Mouse (Mus musculus) heart, postnatal 36 days (tissue): Measurements from ENCODE around the gene Tyw5. TPM values are rescaled to one million over a fixed set of nuclear protein-coding genes. Genes with fewer than 3 reads are reported as not detected.

Experiments used
- DNase-seq, 2 experiments: peaks; one replicate each; pipeline ENCODE4 v3.0.0; 2021 to 2022
- intact Hi-C: fragments of 180-260 bp; cut with DNase I; formaldehyde crosslinking; loops from one replicate; pipeline ENCODE4 v1.15.1; 2025
- total RNA-seq, 2 experiments: library from RNA; stranded (reverse); gene quantifications; 2 replicates each; pipeline ENCODE4 v1.2.3; 2021

The Tyw5 gene
- total RNA-seq, 2 experiments from 2014 or later: 4.7 to 5.5 TPM

GRCm38 (mm10) chr1:57388402-57389155 is 18.3 kb downstream of the Tyw5 start:
- no peak for DNase-seq
- intact Hi-C loops: no loop called here

DNA sequence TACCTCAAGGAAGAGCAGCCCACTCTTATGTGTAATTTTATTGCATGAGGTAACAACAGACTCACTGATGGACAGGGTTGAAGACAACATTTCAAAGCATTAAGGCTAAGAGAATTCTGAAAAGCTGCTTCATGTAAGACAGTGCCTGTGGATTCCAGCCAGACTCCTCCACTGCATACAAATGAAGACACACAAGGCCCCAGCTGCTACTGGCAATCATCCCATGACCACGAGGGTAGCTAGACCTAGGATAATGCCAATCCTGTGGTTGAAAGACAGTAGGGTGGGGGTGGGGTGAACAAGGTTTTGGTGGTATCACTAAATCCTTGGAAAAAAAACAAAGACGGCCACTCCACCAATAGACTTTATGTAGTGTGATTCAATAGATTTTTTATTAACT is 19.0 kb downstream of the Tyw5 start:
- intact Hi-C loops: no loop called here
- no peak for DNase-seq

DNA sequence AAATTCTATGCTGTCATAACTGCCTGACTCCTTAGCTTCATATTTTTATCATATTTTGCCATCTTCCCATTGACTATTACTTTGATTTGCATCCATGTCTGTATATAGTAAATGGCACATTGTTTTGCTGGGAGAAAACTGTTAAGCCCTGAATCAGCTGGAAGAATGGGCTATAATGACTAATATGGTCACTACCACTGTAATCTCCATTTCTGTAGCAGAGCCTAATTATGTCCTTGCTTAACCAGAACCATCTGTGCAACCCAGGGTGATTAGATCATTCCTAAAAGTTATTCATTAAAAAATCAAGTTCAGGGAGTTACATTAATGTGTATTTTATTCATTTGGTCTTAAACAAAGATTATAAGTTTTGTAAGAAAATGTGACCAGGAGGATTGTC is 20.4 kb downstream of the Tyw5 start:
- intact Hi-C loops: no loop called here
- no peak for DNase-seq

GRCm38 (mm10) chr1:57377376-57378341 is 29.2 kb downstream of the Tyw5 start, which contains the start of gene 1700066M21Rik:
TSS of gene 1700066M21Rik (plus strand) at chr1:57377620.
- DNase-seq: peak; percentile 95 to 96
- intact Hi-C loops: no loop called here

DNA sequence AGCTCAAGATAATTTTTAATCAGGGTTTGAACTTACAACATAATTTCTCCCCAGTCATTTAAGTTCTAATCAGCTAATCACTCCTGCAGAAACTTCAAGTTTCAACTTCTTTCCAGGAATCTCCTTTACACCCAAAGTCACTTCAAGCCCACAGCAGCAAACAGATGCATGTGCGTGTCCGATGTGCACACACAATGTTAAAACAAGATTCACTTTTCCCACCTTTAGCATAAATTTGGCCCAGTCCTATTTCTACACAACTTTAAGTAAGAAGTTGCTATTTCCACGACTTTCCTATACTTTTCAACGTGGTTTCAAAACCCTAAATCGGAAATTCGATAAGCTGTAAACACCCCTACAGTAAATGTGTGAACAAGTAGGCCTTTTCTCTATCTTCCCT is 30.1 kb downstream of the Tyw5 start:
- DNase-seq: no peak
- intact Hi-C loops: no loop called here

DNA sequence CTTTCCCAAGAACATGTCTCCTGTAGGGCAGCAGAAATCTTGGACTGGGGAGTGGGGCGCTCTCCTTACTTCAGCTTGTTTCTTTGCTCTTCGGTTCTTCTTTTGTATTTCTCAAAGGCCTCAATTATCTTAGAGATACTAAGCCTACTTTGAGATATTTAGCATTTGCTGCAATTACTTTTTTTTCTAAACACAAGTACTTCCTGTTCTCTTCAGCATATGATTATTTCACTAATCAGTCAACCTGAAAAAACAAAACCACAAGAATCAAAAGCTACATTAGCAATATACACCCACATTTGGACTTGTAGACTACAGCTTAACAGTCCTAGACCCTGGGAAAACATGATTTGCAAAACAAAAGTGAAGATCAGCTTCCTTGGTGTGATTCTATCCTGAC is 31.6 kb downstream of the Tyw5 start:
- intact Hi-C loops: no loop called here
- DNase-seq: no peak

DNA sequence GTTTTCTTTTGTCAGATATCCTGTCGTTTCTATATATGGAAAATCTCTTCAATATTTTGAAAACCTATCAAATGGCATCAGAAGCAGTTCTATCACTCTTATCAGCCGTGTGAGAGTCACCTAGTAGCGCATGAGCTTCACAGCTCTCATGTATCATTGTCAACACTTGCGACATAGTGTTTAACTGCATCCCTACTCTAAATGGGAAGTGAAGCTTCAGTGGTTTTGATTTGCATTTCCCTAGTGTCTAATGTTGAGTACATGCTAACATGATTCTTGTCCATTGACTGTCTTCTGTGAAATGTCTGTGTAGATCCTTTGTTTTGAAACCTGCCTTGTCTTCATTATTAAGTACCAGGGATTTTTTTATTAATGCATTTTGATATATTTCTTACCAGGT is 36.5 kb downstream of the Tyw5 start:
- no peak for DNase-seq
- intact Hi-C loops: no loop called here

- intact Hi-C loops: no loop called here
- DNase-seq: no peak
These were observed 37.8 kb downstream of the Tyw5 start for GRCm38 (mm10) chr1:57369111-57369510.

DNA sequence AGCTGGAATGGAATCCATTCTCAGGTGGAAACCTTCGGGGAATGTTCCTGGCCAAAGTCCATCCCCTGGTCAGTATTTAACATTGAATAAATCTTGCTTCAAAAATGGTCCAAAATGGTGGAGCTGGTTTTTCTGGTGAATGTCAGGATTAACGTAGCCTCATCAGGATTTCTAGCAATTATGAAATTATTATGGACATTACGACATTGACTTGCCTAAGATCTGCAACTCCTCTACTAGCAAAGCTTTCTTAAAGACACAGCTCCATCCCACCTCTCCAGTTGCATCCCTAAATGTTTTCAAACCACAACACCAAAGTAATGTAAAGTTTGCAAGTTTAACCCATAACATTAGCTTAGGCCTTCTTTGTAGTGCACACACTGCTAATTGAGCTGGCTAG is 39.5 kb downstream of the Tyw5 start:
- DNase-seq: no peak
- intact Hi-C loops: no loop called here

DNA sequence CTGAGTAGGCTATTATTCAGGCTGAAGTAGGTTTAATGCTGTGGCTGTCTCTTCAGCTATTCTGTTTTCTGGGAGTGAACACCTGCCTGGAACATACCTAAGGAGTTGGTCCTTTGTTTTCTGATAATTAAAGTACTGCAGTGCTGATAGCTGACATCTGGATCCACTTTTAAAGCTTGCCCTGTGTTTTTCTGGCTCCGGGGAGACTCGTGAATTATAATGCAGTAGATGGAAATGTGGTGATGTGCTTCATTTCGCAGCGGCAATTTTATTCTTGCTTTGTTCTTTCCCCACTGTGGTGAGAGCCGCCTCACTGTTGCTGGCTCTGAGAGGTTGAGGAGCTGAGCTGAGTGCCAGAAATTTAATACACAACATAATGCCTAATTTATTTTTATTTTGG is 48.4 kb downstream of the Tyw5 start:
- no peak for DNase-seq
- intact Hi-C loops: no loop called here

GRCm38 (mm10) chr1:57351941-57352340 is 55.0 kb downstream of the Tyw5 start:
- intact Hi-C loops: no loop called here
- no peak for DNase-seq

DNA sequence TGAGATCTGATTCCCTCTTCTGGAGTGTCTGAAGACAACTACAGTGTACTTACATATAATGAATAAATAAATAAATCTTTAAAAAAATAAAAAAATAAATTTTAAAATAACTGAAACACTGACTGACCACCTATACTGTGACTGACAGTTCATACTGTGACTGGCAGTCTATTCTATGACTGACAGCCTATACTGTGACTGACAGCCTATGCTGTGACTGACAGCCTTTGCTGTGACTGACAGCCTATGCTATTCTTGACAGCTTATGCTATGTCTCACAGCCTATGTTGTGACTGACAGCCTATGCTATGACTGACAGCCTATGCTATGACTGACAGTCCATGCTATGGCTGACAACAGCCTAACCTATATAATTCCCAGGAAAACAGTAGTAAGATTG is 59.4 kb downstream of the Tyw5 start:
- intact Hi-C loops: no loop called here
- DNase-seq: no peak

- DNase-seq: no peak
These were observed 65.7 kb downstream of the Tyw5 start for GRCm38 (mm10) chr1:57341197-57341596.

GRCm38 (mm10) chr1:57339156-57339796 is 67.6 kb downstream of the Tyw5 start:
- intact Hi-C loops: loop anchor here (5.0 kb wide), 1 partner anchor 132 kb away; no protein-coding TSS in a partner anchor
- DNase-seq: no peak

More at GRCm38 (mm10) chr1:57341197-57341596, 65.7 kb downstream of the Tyw5 start:
- intact Hi-C loops: no loop called here

Other genes with a start within 250 kb of the Tyw5 start
- 1 to 10 TPM; 2.5 to 2.6 TPM for gene 1700066M21Rik, start 29.5 kb downstream of the Tyw5 start, total RNA-seq
- gene Maip1, start 773 bp downstream of the Tyw5 start, total RNA-seq: 10 to 100 TPM; 11.9 to 12.0 TPM